Mouse (Mus musculus) thymus, adult 2 months (tissue): Measurements from ENCODE around the gene Mcm8.

ENCODE experiments used
- CTCF ChIP-seq: fragments of 200-500 bp; IDR thresholded peaks from 2 replicates; pipeline ENCODE4 v1.5.1; 2012; ENCODE audit warnings: mild to moderate bottlenecking, control low read depth, low read length, moderate library complexity, borderline replicate concordance; ENCODE audit not compliant: control insufficient read depth, poor library complexity, insufficient read depth; ENCODE audit errors: extremely low read depth
- POLR2A ChIP-seq: fragments of 200-500 bp; IDR thresholded peaks from 2 replicates; pipeline ENCODE4 v1.6.1; 2012; ENCODE audit warnings: mild to moderate bottlenecking, low read length, control low read depth, moderate library complexity; ENCODE audit not compliant: control insufficient read depth, poor library complexity, insufficient read depth; ENCODE audit errors: extremely low read depth

DNA sequence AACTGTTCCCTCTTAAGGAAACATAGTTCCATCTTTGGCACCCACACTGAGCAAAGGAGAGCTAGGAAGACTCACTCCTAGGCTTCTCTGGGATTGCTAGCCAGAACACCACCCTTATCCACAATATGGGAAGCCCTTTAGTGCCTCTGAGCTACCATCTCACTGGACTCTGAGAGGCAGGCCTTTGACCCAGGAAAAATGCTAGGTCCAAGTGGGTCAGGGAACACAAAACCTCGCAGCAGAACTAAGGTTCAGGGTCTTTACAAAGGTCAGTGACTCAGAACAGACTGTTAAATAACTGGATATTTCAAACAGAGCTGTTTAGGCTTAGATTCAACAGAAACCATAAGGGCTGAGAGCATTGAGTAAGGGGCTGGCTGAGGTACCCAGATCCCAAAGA is 61.0 kb downstream of the Mcm8 start:
- TF ChIP-seq CTCF (no peak), POLR2A (no peak)
